Mouse (Mus musculus): ENCODE measurements around the gene Abhd12b.
A peak's percentile ranks its signal among the peaks of the same experiment; 100 is the strongest.

Gene Abhd12b

GRCm38 (mm10) chr12:70153842-70154241, at the start of gene Abhd12b:
TSS of gene Abhd12b (plus strand) at chr12:70154142.
- no peak for DNase-seq

GRCm38 (mm10) chr12:70104199-70104598, 49.7 kb upstream of the Abhd12b start:
- no peak for DNase-seq

- DNase-seq, result no peak
These were observed 49.0 kb upstream of the Abhd12b start for GRCm38 (mm10) chr12:70104776-70105420.

DNA sequence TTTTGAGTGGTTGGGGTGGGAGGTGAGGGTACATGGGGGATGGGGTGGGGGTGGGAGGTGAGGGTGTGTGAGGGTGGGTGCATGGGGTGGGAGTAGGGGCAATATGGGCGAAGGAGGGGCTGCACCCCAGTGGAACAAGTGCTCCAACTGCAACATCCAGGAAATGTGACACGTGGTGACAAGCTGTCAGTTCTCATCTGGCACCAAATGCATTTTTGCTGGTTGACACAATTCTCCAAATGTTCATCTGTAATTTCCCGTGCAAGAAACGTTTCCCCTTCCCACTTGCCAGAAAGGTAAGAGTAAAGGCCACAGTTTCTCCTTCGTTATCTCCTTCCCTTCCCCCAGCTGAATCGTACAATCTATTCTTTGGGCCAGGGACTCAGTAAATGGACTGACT, 48.1 kb upstream of the Abhd12b start:
- DNase-seq, result no peak

GRCm38 (mm10) chr12:70106508-70106907, 47.4 kb upstream of the Abhd12b start:
- no peak for DNase-seq

- no peak for DNase-seq
These were observed 45.8 kb upstream of the Abhd12b start for GRCm38 (mm10) chr12:70108104-70108503.

- DNase-seq, result no peak
These were observed 44.0 kb upstream of the Abhd12b start for GRCm38 (mm10) chr12:70109921-70110320.

DNA sequence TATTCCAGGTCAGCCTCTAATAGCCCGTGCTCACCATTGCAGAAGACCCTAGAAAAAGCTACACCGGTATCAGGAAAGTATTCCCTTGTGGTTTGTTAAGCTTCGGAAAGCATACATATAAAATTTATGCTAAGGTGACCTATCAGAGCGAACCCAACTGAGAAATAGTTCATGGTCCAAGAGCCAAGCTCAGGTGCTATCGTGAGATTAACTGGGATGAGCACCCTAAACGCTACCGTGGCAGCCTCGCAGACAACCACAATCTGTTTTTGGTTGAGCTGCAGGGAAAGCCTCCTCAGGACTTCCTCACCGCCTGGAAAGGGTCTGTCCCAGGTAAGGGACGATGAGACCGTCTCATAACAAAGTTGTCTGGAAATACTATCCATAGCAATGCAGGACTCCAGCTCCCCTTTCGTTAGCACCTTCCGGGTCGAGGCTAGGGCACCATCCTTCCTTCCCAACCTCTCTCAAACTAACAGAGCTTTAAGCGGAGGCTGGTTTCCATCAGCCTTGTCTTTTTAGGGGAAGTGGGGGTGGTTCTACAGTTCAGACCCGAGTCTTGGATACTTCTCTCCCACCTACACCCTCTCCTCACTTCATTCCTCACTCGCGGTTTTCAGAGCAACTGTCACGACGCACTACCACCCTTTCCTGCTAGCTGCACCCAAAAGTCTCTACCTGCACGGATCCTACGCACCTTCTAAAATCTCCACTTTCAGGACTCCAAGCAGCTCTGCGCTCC, 43.4 kb upstream of the Abhd12b start:
- DNase-seq, result no peak

DNA sequence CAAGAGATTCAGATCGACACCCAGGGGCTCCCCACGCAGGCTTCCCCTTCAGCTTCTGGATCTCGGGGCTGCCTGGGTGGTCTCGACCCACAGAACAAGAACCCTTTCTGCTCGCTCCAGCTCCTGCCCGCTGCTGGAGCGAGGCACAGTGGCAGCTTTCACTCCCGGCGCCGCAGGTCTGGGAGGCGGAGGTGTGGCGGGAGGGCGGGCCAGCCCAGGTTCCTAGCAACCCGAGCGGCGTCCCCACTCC, 42.9 kb upstream of the Abhd12b start:
- peak; percentile 46 for DNase-seq

GRCm38 (mm10) chr12:70111367-70112089, 42.4 kb upstream of the Abhd12b start:
- peak; percentile 77 for DNase-seq

GRCm38 (mm10) chr12:70112090-70112383, 41.9 kb upstream of the Abhd12b start:
- DNase-seq, result no peak

GRCm38 (mm10) chr12:70113351-70113750, 40.6 kb upstream of the Abhd12b start, which contains the start of gene Nin:
TSS of gene Nin (minus strand) at chr12:70113717.
- DNase-seq, result no peak

- DNase-seq, result no peak
These were observed 36.8 kb upstream of the Abhd12b start for GRCm38 (mm10) chr12:70117146-70117545.

- DNase-seq, result no peak
These were observed 35.1 kb upstream of the Abhd12b start for GRCm38 (mm10) chr12:70118721-70119345.

DNA sequence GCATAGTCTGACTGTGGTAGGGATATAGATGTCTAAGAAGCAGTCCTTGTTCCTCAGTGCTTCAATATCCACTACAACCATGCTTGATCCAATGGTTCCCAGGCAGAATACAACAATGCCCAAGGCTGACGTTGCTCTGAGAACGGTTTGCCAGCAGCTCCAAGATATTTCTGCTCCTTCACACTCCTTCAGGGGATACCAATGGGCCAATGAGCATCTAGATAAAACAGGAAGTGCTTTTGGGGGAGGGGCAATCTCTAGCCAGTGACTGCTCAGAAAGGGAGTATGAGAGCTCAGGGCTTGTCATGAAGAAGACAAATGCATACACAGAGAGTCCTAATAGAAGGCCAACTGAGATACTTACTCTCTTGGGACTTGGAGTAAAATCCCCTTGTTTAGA, 34.4 kb upstream of the Abhd12b start:
- no peak for DNase-seq

DNA sequence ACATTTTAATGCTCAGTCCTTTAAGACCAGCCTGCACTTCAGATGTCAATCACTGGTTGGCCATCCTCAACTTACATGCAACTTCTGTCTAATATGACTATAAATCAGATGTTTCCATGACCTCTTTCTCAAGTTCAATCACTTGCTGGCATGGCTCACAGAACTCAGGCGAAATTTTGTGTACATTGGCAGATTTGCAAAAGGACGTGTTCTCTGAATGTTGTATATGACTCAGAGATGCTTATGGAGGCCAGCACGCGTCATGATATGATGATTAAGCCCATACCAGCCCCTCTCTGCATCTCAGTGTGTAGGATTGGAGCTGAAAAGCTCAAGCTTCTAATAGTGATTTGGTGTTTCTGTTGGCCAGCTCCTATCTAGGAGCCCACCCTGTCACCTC, 27.3 kb upstream of the Abhd12b start:
- DNase-seq, result no peak

DNA sequence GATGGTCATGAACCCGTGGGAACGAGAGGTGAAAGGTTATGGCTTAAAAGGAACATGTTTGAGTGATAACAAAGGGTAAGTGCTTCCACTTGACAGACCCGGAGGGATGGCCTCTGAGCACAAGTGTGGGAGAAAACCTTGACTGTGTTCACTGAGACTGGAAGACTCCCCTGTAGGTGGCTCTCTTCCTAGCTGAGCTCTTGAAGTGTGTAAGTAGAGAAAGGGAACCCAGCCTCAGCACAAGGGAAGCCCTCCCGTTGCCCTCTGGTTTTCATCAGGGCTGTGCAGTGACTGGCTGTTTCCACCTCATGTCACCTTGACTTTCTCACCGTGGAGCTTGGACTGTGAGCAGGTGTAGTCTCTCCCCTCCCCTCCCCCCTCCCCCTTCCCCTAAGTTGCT, 24.8 kb upstream of the Abhd12b start:
- no peak for DNase-seq

DNA sequence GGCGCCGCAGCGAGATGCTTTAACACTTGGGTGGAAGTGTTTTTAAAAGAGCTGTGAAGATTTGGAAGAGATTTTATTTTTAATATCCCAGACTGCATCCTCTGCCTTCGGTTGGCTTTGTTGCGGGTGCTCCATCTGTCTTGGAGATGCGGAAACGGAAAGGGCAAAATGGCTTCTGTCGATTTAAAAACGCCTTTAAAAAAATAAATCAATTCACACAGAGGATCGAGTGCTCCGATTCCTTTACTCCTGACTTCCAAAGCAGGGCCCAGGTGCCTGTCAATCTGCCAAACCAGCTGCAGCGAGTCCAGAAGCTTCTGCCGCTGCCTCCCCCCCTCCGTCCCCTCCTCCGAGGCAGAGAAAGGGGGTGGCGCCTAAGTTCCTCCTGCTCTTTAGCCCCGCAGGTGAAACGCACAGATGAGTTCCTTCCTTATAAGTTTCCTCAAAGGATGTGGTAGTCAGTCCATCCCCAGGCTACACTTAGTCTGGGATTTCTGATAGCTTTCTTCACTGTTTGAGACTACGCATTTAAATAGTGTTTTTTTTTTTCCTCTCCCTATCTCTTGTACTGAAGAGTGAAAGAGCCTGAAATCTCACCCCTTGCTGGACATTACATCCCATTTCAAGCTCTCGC, 22.8 kb upstream of the Abhd12b start:
- no peak for DNase-seq

GRCm38 (mm10) chr12:70134627-70135235, 19.2 kb upstream of the Abhd12b start:
- no peak for DNase-seq

- no peak for DNase-seq
These were observed 17.7 kb upstream of the Abhd12b start for GRCm38 (mm10) chr12:70136185-70136756.

GRCm38 (mm10) chr12:70137095-70137494, 16.8 kb upstream of the Abhd12b start:
- DNase-seq, result no peak

- no peak for DNase-seq
These were observed 16.3 kb upstream of the Abhd12b start for GRCm38 (mm10) chr12:70137626-70138025.

DNA sequence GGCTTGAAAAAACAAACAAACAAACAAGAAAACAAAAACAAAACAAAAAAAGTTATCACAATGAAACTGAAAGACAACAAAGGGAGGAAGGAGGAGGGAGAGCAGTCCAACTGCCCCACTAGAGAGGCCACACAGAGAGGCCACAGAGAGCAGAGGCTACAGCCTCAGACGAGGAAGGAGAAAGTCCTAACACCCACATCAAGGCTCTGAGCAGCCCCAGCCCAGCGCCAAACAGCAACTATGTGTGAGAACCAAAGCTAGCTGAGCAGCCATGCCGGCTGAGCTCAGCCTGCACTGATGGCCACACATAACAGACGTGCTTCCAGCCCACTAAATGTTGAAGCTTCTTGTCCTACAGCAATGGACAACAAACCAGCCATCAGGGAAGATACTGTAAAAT, 14.1 kb upstream of the Abhd12b start:
- no peak for DNase-seq

Measured in liver (tissue).